Mouse (Mus musculus): ENCODE results near the gene Rin3. TPM values are rescaled to one million over a fixed set of nuclear protein-coding genes. Genes with fewer than 3 reads are reported as not detected.
A peak's percentile ranks its signal among the peaks of the same experiment; 100 is the strongest.

Gene Rin3
- total RNA-seq, 2 experiments from 2014 or later = 21.1 to 21.5 TPM

DNA sequence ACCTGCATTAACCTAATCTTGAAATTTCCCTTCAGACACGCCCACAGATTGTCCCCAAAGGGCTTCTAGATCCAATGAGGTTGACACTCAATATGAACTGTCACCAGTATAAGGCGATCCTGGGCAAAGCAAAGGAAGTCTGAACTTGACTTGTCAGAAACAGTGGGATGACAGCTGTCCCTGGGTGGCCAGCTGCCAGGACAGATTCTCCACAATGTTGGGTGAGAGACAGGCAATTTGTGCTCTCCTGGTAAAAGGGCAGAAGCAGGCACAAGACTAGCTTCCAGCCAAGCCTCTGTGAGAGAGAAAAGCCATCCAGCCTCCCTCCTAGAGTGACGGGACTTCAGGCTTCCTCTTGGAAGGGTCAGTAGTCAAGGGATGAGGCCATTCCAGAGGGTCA is 89.5 kb downstream of the Rin3 start:
- DNase-seq = no peak

DNA sequence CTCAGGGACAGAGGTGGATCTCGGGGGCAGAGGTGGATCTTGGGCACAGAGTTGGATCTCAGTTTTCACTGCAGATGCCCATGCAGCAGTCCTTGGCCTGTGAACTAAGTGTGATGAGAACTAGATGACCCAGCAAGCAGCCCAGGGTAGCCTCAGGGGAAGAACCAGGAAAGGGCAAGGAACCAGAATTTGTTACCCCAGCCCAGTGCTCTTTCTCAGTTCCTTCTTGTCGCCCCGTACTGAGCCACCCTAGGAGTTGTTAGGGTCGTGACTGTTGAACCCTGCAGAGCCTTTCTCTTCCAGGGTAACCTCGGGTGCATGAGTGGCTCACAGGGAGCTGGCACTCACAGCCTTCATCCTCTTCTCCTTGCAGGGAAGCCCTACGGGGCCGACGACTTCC is 99.3 kb downstream of the Rin3 start:
- DNase-seq = no peak

DNA sequence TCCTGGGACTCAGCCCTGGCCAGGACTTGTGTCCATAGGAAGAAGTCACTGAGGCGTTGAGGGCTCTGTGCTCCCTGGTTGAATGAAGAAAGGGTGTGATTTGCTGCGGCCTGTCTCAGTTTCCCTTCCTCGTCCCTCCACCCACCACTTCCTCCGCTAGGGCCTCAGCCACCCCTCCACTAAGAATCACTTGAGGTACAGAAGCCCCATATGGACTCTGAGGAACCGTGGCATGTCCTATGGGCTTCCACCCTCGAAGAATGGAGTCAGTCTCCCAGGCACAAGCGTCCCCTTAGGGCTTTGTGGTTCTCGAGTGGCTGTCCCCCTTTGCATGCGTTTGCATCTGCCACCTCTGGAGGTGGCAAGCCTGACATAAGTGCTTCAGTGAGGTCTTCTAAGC is 100.4 kb downstream of the Rin3 start:
- DNase-seq = no peak

DNA sequence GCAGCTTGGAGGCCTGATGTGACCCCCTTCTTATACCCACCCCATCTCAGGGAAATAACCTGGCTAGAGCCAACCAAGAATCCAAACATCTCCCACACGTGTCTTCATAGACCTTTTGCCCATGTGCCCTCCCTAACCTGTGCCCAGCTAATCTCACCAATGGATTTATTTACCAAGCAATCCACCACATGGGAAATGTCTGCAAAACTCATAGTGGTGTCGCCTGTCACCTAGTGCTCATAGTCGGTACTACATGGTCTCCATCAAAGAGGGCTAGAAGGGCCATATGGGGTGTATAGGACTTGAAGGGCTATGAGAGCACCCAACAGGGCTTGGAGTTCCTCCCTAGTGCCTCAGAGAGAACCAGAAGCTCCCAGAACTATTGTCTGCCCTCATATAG is 102.0 kb downstream of the Rin3 start:
- DNase-seq = peak; percentile 71

DNA sequence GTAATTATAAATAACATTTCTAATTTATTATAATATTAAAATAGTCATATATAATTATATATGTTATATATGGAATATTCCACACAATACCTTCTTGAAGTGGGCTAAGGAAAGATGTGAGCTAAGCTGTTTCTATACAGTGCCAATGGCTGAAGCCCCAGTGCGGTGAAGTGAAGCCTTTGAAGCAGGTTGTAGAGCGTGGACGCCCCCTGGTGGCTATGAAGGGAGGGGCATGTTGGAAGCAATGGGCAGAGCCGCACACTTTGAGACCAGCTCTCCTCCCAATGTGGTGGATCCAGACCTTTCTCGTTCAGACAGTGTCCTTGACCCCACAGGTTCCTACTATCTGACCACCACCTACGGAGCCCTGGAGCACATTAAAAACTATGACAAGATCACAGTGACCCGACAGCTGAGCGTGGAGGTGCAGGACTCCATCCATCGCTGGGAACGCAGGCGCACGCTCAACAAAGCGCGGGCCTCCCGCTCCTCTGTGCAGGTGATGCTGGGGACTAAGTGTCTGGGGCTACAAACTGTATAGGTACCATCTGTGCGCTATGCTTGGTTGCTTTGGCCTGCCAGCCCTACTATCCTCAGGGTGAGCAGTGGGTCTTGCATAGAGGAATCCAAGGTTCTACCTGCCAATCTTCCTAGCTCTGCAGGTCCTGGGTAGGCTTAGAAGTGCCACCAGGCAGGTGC is 104.5 kb downstream of the Rin3 start:
- DNase-seq = peak; percentile 91

DNA sequence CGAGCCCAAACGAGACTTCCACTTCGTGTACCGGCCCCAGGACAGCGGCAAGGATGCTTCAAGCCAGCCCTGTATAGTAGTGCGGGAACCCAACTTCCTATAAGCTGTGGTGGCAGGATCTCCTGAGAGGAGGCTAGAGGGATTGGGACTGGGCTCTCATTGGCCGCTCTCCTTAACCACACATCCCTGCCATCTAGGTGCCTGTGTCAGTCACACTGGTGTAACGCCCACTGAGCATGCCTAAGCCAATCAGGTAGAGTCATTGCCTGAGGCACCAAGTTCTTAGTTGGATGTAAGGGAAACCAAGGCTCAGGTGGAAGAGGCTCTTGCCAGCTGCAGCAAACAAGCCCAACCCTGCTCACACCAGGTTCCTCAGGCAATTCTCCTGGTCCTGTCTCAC is 107.2 kb downstream of the Rin3 start:
- no peak for DNase-seq

DNA sequence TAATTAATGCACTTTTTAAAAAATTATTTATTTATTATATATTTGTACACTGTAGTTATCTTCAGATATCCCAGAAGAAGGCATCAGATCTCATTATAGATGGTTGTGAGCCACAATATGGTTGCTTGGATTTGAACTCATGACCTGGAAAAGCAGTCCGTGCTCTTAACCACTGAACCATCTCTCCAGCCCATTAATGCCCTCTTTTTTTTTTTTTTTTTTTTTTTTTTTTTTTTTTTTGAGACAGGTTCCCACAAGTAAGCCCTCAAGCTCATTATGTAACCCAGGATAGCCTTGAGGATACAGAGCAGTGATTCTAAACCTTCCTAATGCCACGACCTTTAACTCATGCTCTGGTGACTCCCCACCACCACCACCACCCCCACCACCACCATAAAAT is 108.3 kb downstream of the Rin3 start:
- no peak for DNase-seq

DNA sequence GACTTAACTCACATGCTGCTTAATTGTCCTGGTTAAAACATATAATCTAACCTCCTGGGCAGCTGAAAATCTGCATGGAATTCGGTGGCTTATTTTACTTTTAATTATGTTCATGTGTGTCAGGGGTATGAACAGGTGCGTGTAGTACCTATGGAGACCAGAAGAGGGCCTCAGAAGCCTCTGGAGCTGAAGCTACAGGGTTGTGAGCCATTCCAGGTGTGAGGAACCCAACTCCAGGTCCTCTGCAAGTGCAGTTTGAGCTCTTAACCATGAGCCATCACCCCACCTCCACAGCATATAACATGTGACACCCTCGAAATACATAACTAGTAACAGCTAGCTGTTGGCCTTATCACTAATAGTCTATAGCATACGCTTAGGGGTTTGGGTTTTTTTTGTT is 109.1 kb downstream of the Rin3 start:
- peak; percentile 49 for DNase-seq

DNA sequence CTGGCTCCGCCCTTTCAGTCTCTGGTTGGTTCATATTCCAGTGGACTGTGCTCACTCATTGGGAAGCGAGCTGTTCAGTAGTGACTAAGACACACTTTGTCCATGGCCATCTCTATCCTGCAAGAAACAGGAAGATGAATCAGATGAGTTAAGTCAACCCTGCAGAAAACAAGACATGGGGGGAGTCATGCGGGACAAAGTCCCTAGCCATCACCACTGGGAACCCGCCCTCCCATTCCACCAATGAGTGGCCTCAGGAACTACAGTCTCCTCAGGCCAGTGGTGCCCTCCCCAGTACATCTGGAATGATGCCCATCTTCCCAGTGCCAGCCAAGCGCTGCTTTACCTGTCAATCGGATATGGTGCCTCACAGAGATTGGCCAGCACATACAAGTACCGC is 111.6 kb downstream of the Rin3 start:
- no peak for DNase-seq

DNA sequence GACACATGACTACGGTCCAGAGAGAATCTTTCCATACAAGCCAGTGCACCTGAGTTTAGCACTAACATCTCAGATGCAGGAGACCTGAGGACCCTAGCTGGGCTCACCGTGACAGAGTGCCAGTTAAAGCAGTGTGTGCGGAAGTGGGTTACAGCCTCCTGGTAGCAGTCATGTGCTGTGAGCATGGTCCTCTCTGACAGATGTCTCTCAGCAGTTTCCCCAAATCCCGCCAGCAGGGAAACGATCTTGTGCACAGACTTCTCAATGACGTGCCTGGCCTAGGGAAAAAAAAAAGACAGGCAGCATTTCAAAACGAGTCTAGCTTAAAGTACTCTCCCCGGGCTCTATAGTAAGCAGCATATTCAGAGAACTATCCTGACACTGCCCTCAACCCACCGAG is 112.7 kb downstream of the Rin3 start:
- DNase-seq = no peak

DNA sequence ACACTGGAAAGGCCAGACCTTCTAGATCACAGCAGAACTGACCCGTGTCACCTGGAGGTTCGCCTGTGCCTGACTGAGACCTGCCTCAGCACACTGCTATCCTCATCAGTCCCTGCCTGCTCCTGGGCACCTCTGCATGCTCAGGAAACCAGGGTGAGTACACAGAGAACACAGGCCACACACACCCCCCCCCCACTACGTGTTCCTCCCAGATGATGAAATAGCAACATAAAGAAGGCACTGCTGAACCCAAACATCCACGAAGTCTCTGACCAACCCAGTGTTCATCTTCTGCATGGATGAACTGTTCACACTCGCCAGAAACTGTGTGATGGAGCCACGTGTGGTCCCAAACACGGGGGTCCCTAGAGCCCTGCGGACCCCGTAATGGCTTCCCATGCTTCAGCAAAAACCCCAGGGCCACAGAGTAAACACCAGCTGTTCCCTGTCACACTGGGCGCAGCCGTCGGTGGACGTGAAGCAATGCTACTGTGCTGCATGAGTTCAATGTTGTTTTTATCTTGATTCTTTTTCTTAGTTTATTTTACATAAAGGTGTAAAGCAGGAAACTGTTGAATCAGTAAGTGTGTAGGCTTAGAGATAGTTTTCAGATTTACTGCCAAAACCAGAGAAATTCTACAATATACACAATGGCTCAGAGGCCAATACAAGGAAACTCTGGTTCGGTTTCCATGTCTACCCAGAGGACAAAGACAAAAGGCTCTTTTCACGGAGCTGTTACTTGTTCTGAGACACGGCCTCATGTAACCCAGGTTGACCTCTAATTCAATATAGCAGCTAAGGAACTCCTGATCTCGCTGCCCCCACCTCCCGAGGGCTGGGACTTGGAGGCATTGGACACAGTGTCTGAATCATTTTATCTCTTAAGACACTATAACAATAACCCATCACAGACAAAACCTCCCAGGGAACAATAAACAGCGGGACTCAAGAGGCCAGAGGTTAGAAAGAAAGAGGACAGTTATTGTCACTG is 113.4 kb downstream of the Rin3 start:
- peak; percentile 22 for DNase-seq

DNA sequence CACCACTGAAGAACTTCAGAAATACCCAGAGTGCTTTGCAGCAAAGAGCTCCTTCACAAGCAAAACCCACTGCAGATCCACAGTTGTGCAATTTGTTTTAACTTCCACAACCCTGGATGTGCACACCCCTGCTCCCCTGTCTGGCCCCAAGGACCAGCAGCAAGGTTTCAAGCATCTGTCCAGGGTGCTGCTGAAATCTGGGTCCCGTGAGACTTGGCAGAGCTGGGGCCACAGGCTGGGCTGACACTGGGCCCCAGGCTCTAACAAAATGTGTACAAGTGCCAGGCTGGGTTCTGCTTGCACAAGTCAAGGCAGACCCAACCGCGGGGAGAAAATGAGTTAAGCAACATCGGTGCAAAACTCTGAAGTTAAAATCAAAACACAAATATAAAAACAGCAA is 115.7 kb downstream of the Rin3 start:
- DNase-seq = no peak

DNA sequence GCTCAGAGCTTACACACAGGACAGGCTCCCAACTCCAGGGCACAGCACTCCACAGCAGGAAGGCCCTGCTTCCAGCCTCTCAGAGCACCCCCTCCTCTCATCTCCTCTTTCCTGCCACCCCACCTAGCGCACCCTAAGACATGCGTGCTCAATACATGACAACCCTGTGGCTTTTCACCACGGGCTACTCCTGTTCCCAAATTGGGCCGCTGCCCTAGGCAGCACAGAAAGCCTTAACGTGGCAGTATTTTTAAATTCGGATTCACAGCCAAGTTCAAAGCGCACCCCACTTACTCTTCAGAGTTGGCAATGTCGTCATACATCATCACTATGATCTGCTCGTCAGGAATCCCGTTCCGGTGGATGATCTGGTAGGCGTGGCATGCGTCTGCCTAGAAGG is 130.3 kb downstream of the Rin3 start:
- DNase-seq = peak; percentile 32

DNA sequence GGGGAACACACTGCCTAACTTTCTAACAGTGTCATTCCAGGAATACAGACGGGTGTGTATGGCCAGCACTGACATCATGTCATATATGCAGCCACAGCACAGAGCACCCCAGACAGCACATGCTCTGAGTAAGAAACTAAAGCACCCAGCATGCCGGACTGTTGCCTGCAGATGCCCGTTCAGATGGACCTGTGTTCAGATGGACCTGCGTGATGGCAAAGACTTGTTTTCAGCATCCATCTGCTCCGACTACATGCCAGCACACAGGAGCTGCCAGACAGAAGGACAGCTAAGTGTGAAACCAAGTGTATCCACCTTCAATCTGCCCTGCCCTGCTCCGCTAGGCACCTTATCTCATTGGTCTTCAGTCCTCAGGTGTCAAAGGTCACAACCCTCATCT is 131.8 kb downstream of the Rin3 start:
- no peak for DNase-seq

DNA sequence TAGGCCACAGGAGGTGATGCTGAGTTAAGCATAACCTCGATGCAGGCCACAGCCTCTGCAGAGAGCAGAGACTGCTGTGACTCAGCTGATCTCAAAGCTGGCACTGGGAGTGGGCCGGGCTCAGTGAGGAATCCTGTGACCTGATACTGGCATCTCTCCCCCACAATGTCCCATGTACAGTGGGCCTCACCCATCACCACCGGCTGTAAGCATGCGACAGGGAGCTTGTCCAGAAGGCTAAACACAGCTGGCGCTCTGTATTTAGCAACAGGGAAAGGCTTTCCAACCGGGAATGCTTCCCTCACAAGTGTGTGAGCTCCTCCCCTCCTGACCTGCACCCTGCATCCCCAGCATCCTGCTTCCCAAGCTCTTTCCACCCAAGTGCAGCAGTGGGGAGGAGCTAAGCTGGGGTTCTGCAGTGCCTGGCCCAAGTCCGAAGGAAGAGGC is 133.6 kb downstream of the Rin3 start:
- DNase-seq = peak; percentile 76

DNA sequence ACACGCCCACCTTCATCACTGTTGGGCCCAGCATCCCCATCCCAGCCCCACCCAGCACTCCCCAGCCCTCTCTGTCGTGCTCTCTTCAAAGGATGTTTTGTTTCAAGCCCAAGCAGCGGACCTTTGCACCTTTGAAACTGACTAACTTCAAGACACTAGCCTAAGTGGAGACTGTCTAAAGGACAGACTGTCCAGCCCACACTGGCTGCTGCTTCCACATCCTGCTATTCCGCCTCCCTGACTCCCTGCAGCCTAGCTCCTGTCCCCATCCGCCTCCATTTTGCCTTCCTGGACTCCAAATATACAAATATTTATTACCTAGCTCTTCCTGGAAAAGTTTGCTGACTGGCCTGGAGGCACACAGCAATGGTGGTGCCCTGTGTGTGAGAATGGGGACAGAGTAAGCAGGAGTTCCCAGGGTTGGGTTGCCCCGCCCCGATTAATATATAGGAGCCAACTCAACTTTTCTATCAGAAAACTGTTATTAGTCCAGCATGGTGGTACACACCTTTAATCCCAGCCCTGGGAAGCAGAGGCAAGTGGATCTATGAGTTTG is 134.2 kb downstream of the Rin3 start:
- no peak for DNase-seq

DNA sequence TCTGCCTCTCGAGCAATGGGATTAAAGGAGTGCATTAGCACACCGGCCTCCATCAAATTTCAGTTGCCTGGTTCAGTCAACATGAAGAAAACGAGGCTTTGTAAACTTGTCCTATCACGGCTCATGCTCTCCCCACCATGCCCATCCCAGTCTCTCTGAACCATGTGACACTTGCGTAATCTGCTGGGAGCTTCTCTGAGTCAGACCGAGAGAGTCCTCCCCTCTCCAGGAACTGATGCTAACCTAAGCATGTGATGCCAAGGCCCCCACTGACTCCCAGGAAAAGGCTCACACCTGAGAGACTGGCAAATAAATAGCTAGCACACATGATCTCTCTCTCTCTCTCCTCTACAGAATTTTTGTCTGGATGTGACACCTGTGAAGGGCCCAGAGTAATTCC is 134.9 kb downstream of the Rin3 start:
- DNase-seq = no peak

DNA sequence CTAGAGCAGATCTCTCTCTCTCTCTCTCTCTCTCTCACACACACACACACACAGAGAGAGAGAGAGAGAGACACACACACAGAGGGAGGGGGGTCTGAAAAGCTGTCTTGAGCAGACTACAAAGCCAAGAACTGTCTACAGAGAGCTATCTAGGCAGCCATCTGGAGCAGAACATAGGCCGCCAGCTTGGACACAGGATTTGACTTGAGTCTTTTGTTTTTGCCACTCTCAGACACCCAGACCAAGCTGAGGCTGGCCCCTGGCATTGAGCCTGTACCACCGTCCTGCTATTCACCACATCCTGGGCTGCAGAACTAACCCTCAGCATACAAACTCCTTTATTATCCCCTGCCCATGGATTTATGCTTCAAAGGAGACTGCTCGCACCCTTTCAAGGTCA is 136.7 kb downstream of the Rin3 start:
- DNase-seq = no peak

DNA sequence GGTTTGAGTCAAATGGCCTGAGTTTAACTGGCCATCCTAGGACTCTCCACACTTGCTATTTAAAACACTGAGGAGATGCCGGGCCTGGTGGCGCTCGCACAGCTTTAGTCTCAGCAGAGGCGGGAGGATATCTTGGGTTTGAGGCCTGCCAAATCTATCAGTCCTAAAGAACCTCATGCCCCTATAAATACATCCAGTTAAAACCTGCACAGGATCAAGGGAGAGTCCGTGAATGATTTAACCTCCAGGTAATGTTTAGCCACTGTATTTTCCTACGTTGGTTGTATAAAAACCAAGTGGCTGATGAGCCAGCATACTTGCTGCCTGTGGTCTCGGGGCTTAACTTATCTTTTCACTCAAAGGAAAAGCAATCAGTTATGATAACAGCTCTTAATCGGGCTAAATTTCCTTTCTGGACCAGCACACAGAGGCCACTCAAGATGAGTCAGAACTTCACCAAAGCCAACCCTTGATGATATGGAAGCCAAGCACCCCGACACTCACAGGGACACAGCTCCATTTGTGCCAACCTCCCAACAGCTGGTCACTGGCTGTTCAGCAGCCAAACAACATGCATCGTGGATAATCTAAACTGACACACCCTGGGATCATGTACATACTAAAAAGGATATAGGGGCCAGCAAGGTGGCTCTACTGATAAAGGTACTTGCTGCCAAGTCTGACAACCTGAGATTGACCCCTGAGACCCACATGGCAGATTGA is 137.5 kb downstream of the Rin3 start:
- DNase-seq = no peak

DNA sequence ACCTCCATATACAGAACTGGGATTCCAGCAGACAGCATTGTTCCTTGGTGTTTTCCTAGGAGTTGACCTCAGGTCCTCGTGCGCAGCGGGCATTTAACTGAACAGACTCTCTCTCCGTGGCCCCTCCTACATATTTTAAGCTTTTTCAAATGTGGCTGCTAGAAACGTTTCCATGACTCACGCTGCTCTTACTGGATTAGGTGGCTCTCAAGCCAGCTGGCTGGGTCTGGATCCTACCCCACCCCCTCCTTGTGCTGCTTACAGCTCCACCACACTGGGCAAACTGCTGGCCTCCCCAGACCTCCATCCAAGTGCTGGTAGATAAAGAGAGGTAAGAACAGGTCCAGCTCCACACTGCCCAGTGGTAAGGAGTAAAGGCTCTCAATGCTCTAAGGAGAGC is 139.2 kb downstream of the Rin3 start:
- DNase-seq = peak; percentile 80

DNA sequence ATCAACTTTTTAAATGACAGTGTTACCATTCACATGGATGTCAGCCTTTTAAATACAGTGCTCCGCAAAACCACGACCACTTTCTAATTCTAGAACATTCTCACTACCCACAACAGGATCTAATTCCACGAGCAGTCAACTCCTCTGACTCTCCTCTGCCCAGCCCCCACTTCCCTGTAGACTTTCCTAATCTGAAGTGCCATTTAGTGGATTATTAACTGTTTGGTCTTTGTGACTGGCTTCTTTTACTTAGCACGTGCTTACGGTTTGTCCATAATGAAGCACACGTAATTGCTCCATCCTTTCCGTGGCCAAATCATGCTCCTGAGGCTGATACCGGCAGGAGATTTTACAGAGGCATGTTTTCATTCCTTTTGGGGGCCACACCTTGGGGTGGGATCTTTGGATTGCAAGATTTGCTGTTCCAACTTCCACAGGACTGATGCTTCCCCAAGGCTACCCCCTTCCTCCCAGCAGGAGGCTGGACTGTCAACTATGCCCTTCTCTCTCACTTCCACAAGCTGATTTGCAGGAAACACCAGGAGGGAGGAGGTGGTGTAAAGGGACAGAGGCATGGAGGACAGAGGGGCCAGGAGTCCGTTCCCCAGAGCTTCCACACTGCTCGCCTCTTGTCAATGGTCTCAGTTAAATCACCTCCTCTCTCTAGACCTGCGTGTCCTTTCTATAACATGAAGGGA is 139.9 kb downstream of the Rin3 start:
- no peak for DNase-seq

DNA sequence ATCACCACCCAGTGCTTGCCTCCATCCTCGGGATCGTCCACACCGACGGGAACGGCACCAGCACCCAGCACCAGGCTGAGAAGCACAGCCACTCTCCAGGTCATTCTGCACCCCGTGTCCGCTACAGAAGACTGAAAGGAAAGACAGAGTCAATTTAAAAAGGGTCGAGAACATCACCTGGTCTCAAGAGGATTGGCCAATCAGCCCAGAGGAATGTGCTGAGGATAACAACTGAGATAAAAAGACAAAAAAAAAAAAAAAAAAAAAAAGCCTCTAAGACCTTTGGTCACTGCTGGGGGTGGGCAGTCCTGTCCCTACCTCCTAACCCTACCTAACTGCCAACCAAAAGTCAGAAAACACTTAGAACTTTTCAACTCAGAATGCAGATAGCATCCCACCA is 140.8 kb downstream of the Rin3 start:
- no peak for DNase-seq

Data from heart, postnatal 4 days (tissue).